Mouse (Mus musculus) granulocyte monocyte progenitor cell, adult 5-6 weeks (primary cell): ENCODE results near the gene Gstm6. TPM values are rescaled to one million over a fixed set of nuclear protein-coding genes. Genes with fewer than 3 reads are reported as not detected.
"Not testable (repeated sequence)": the region's sequence is repeated elsewhere in the genome, so short reads cannot be mapped to it uniquely, and the experiment has no call there.

ENCODE experiments used
- ATAC-seq: replicated peaks from 2 replicates; pipeline ENCODE4 v1.8.0; 2016; ENCODE audit warnings: mild to moderate bottlenecking, moderate TSS enrichment, inconsistent platforms; ENCODE audit not compliant: poor library complexity, severe bottlenecking
- total RNA-seq, 2 experiments: library from RNA; stranded (forward) in 1 of 2; stranded (reverse) in 1 of 2; fragments of 200-712, 200-1000 nt in 1 of 2; fragments of >200 nt in 1 of 2; fragmentation: Nextera tagmentation in 1 of 2; gene quantifications; 2 replicates each; pipeline ENCODE4 v1.2.3; 2014 to 2017

The Gstm6 gene
- total RNA-seq, 2 experiments from 2014 or later: not detected

DNA sequence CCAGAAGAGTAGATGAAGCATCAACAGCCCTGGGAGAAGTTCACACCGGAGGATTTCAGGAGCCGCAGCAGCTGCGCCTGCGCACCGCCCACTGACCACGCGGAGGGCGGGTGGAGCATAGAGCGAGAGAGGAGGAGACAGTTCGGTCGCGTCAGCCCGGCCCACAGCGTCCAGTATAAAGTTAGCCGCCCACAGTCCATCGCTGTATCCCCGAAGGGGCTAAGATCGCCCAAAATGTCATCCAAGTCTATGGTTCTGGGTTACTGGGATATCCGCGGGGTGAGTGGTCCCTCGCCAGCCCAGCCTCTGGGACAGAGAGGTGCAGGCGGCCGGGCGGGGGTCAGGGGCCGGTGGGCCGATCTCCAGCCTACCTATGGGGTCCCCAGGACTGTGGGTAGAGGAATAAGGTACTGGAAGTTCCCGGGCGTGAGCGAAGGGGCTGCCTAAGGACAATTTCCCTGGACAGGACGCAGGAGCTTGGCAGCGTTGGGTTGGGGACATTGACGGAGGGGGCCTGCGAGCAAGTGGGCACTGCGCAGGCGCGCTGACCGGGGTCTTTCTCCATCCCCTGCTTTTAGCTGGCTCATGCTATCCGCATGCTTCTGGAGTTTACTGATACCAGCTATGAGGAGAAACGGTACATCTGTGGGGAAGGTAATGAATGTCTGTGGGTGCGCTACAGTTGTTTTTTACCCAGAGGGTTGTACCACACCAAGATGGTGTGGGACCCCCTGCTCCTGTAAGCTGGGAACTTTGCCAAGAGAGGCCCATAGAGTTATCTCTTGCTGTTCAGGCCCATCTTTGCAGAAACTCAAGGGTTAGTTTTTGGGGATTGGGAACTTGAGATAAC, 47.6 kb downstream of the Gstm6 start, which contains the start of gene Gstm5:
Gstm5 (plus strand) TSS at position 102 of the 850 bp plus-strand sequence.
- ATAC-seq: peak; percentile 97

DNA sequence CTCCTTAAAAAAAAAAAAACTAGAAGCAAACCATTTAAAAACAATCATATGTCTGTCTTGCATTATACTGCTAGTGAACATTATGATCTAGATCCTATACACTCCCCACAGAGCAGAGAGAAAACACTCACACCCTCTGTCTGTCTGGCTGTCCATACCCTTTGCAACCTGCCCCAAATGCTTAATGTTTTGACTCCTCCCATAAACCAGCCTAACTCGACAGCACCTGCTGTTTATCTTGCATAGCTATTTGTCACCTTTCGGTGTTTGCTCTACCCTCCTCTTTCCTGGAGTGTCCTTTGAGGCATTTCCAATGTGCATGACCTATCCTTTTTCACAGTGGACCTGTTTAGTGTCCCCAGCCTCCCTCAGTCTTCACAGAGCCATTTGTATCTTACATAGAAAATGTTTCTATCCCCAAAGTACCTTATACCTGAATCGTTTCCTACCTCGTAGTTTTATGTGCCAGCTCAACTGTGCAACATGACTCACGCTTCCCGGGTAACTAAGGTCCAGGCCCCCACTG, 48.3 kb downstream of the Gstm6 start:
- peak; percentile 6; the same call in 1 of the 2 replicates for ATAC-seq

DNA sequence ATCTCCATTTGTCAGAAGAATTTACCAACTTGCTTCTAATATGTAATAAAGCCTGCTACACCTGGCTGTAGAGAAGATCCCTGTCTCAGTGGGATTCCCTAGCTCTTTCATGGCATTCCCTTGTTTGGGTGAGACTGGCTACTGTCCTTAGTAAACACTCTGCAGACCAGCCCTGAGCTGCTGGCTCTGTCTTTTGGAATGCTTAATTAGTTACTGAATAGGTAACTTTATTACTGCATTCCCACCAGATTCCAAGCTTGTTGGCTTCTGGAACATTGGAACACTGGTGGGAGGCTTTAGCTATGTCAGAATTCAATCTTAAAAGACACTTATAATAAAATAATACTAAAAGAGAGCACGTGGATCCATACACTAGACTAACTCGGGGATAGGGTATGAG, 54.3 kb downstream of the Gstm6 start:
- not testable (repeated sequence) for ATAC-seq

Other genes starting within 250 kb of the Gstm6 start
- gene Ahcyl1, start 247.2 kb downstream of the Gstm6 start, total RNA-seq (2014; fragmentation: Nextera tagmentation): 81.6 and 100 TPM in 2 replicates
- gene Ahcyl1, start 247.2 kb downstream of the Gstm6 start, total RNA-seq (2017): 67.8 and 68.2 TPM in 2 replicates
- gene Csf1, start 183.3 kb downstream of the Gstm6 start, total RNA-seq (2014; fragmentation: Nextera tagmentation): 6.4 and 7.2 TPM in 2 replicates
- 2.1 and 2.9 TPM in 2 replicates for gene Csf1, start 183.3 kb downstream of the Gstm6 start, total RNA-seq (2017)
- not detected in 2 replicates for gene Eps8l3, start 66.5 kb downstream of the Gstm6 start, total RNA-seq (2014; fragmentation: Nextera tagmentation)
- gene Eps8l3, start 66.5 kb downstream of the Gstm6 start, total RNA-seq (2017): not detected in 2 replicates
- 16.0 and 24.7 TPM in 2 replicates for gene Gstm5, start 47.9 kb downstream of the Gstm6 start, total RNA-seq (2014; fragmentation: Nextera tagmentation)
- 13.2 and 18.3 TPM in 2 replicates for gene Gstm5, start 47.9 kb downstream of the Gstm6 start, total RNA-seq (2017)
- gene Gstm7, start 11.9 kb downstream of the Gstm6 start, total RNA-seq (2014; fragmentation: Nextera tagmentation): 7.1 and 11.3 TPM in 2 replicates
- gene Gstm7, start 11.9 kb downstream of the Gstm6 start, total RNA-seq (2017): 1.8 and 7.3 TPM in 2 replicates
- gene Gstm3, start 25.5 kb upstream of the Gstm6 start, total RNA-seq (2014; fragmentation: Nextera tagmentation): not detected in 2 replicates
- not detected in 2 replicates for gene Gstm3, start 25.5 kb upstream of the Gstm6 start, total RNA-seq (2017)
- gene Gstm2, start 42.7 kb upstream of the Gstm6 start, total RNA-seq (2014; fragmentation: Nextera tagmentation): 2.2 and 6.2 TPM in 2 replicates
- 4.3 and 5.6 TPM in 2 replicates for gene Gstm2, start 42.7 kb upstream of the Gstm6 start, total RNA-seq (2017)
- gene Gstm1, start 74.2 kb upstream of the Gstm6 start, total RNA-seq (2014; fragmentation: Nextera tagmentation): 1,142 and 1,261 TPM in 2 replicates
- 468 and 672 TPM in 2 replicates for gene Gstm1, start 74.2 kb upstream of the Gstm6 start, total RNA-seq (2017)
- gene Gstm4, start 101.1 kb upstream of the Gstm6 start, total RNA-seq (2014; fragmentation: Nextera tagmentation): 21.7 and 31.2 TPM in 2 replicates
- gene Gstm4, start 101.1 kb upstream of the Gstm6 start, total RNA-seq (2017): 16.3 and 35.5 TPM in 2 replicates
- 126 and 158 TPM in 2 replicates for gene Ampd2, start 142.9 kb upstream of the Gstm6 start, total RNA-seq (2014; fragmentation: Nextera tagmentation)
- 54.6 and 69.6 TPM in 2 replicates for gene Ampd2, start 142.9 kb upstream of the Gstm6 start, total RNA-seq (2017)
- 1.9 and 2.2 TPM in 2 replicates for gene Gnat2, start 149.0 kb upstream of the Gstm6 start, total RNA-seq (2014; fragmentation: Nextera tagmentation)
- 2.5 TPM in 1 of 2 replicates, not detected in the other for gene Gnat2, start 149.0 kb upstream of the Gstm6 start, total RNA-seq (2017)
- 82.3 and 93.1 TPM in 2 replicates for gene Gnai3, start 202.4 kb upstream of the Gstm6 start, total RNA-seq (2014; fragmentation: Nextera tagmentation)
- 139 and 189 TPM in 2 replicates for gene Gnai3, start 202.4 kb upstream of the Gstm6 start, total RNA-seq (2017)
- not detected in 2 replicates for gene Gpr61, start 211.1 kb upstream of the Gstm6 start, total RNA-seq (2014; fragmentation: Nextera tagmentation)
- gene Gpr61, start 211.1 kb upstream of the Gstm6 start, total RNA-seq (2017): not detected in 2 replicates
- 1.9 and 4.4 TPM in 2 replicates for gene Amigo1, start 242.6 kb upstream of the Gstm6 start, total RNA-seq (2014; fragmentation: Nextera tagmentation)
- gene Amigo1, start 242.6 kb upstream of the Gstm6 start, total RNA-seq (2017): 2.0 and 3.4 TPM in 2 replicates